Mouse (Mus musculus) spleen, postnatal 36 days (tissue): ENCODE data around the gene Rtn4r.

ENCODE experiments used
- DNase-seq, 2 experiments: peaks; one replicate each; pipeline ENCODE4 v3.0.0; 2022; ENCODE audit warnings: low spot score in 2 of 2, mixed read lengths in 1 of 2

The Rtn4r gene

GRCm38 (mm10) chr16:18127241-18127861 is at the start of gene Rtn4r:
Gene Rtn4r, plus strand, starts transcription at chr16:18127642.
- DNase-seq: peak in 1 of 2 experiments; percentile 5

GRCm38 (mm10) chr16:18078314-18079015 is 49.0 kb upstream of the Rtn4r start:
- DNase-seq: no peak

GRCm38 (mm10) chr16:18079300-18079699 is 48.1 kb upstream of the Rtn4r start:
- no peak for DNase-seq

- DNase-seq: no peak
These were observed 47.3 kb upstream of the Rtn4r start for GRCm38 (mm10) chr16:18080171-18080570.

- DNase-seq: no peak
These were observed 46.2 kb upstream of the Rtn4r start for GRCm38 (mm10) chr16:18081149-18081827.

GRCm38 (mm10) chr16:18082291-18082690 is 45.2 kb upstream of the Rtn4r start:
- no peak for DNase-seq

- no peak for DNase-seq
These were observed 44.1 kb upstream of the Rtn4r start for GRCm38 (mm10) chr16:18083231-18083951.

GRCm38 (mm10) chr16:18084262-18084661 is 43.2 kb upstream of the Rtn4r start:
- no peak for DNase-seq

- DNase-seq: no peak
These were observed 40.3 kb upstream of the Rtn4r start for GRCm38 (mm10) chr16:18087101-18087500.

GRCm38 (mm10) chr16:18096348-18096747 is 31.1 kb upstream of the Rtn4r start:
- no peak for DNase-seq

GRCm38 (mm10) chr16:18102816-18103215 is 24.6 kb upstream of the Rtn4r start:
- DNase-seq: no peak

GRCm38 (mm10) chr16:18103366-18103765 is 24.1 kb upstream of the Rtn4r start:
- no peak for DNase-seq

- no peak for DNase-seq
These were observed 23.6 kb upstream of the Rtn4r start for GRCm38 (mm10) chr16:18103808-18104207.

GRCm38 (mm10) chr16:18108221-18108966 is 19.0 kb upstream of the Rtn4r start:
- peak; percentile 41 to 46 for DNase-seq

GRCm38 (mm10) chr16:18111042-18111441 is 16.4 kb upstream of the Rtn4r start:
- DNase-seq: no peak

- DNase-seq: no peak
These were observed 11.0 kb upstream of the Rtn4r start for GRCm38 (mm10) chr16:18116467-18116866.

- DNase-seq: no peak
These were observed 9.2 kb upstream of the Rtn4r start for GRCm38 (mm10) chr16:18118285-18118684.

- no peak for DNase-seq
These were observed 8.3 kb upstream of the Rtn4r start for GRCm38 (mm10) chr16:18119031-18119730.

- no peak for DNase-seq
These were observed 4.7 kb upstream of the Rtn4r start for GRCm38 (mm10) chr16:18122740-18123139.

GRCm38 (mm10) chr16:18123471-18123870 is 4.0 kb upstream of the Rtn4r start:
- DNase-seq: no peak

- no peak for DNase-seq
These were observed 3.4 kb upstream of the Rtn4r start for GRCm38 (mm10) chr16:18124040-18124439.
